Comparison of ENCODE assay signal across 19 mouse cellular contexts in the genomic region with DNA sequence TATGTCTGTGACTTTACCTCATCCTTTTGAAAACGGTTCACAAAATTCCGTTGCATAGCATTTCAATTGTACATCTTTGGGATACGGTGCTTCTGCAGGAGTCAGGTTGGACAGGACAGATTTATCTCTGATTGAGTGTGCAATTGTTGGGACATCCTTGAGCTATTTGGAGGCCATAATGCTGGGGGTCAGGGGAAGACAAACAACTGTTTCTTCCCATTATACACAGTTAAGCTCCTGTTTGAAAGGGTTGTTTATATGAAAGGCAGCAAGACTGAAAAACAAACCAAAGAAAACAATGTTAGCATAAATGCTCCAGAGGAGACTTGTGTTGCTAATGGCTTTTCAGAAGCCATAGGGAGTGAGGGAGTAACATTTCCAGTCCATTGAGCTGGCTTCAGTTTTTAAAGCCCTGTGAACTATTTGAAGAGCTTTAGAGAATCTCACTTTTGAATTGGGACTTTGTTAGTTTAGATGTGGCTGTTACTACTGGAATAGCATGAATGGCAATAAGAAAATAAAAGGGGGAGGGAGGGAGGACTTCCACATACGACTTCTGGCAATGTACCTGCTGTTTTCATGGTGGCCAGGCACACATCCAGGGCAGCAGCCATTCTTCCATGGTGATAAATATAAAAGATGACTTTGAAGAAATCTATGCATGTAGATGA.
DNase-seq lines count a peak whose midpoint lies in the region; ATAC-seq and TF ChIP-seq lines count a peak whose summit lies in the region.
"Had no signal": no experiment of that assay in that cellular context is flagged by ENCODE, and none has a peak within 500 bp of the region (broad histone marks: within the 10 kb centered on the region; RNA-seq: fewer than 3 reads in every experiment).

No protein-coding gene starts in this region.

- H3K36me3 ChIP-seq in hindbrain, embryonic 12.5 days = no peaks in the 10 kb centered on the region
- no peaks in the 10 kb centered on the region for H3K36me3 ChIP-seq in hindbrain, embryonic 10.5 days
- no peaks in the 10 kb centered on the region for H3K36me3 ChIP-seq in midbrain, postnatal 0 days (ENCODE audit: insufficient read depth, low read length)
- no peaks in the 10 kb centered on the region for H3K36me3 ChIP-seq in midbrain, embryonic 15.5 days (replicated peaks)
- H3K36me3 ChIP-seq in hindbrain, embryonic 14.5 days (replicated peaks; ENCODE audit: control insufficient read depth, insufficient read depth) = no peaks in the 10 kb centered on the region
- H3K36me3 ChIP-seq in neural tube, embryonic 13.5 days = no peaks in the 10 kb centered on the region
- H3K36me3 ChIP-seq: embryonic facial prominence, embryonic 13.5 days; heart, embryonic 13.5 days had no signal

- no peaks in the 10 kb centered on the region for H3K9me3 ChIP-seq in hindbrain, embryonic 12.5 days (replicated peaks)
- no peaks in the 10 kb centered on the region for H3K9me3 ChIP-seq in hindbrain, embryonic 10.5 days
- H3K9me3 ChIP-seq in midbrain, postnatal 0 days (ENCODE audit: low read length) = no peaks in the 10 kb centered on the region
- no peaks in the 10 kb centered on the region for H3K9me3 ChIP-seq in midbrain, embryonic 15.5 days
- H3K9me3 ChIP-seq in hindbrain, embryonic 14.5 days (ENCODE audit: control insufficient read depth, low read length) = no peaks in the 10 kb centered on the region
- no peaks in the 10 kb centered on the region for H3K9me3 ChIP-seq in neural tube, embryonic 13.5 days
- H3K9me3 ChIP-seq: embryonic facial prominence, embryonic 13.5 days; forebrain, embryonic 13.5 days; heart, embryonic 13.5 days had no signal

- no peaks in the 10 kb centered on the region for H3K4me1 ChIP-seq in hindbrain, embryonic 12.5 days
- H3K4me1 ChIP-seq in hindbrain, embryonic 10.5 days (replicated peaks) = peaks cover 14% of the 10 kb centered on the region
- H3K4me1 ChIP-seq in midbrain, postnatal 0 days (ENCODE audit: insufficient read depth, low read length) = peaks cover 3% of the 10 kb centered on the region; the same call in 1 of the 2 replicates
- H3K4me1 ChIP-seq in midbrain, embryonic 15.5 days = no peaks in the 10 kb centered on the region
- no peaks in the 10 kb centered on the region for H3K4me1 ChIP-seq in hindbrain, embryonic 14.5 days (replicated peaks; ENCODE audit: control insufficient read depth, insufficient read depth, low read length)
- peaks cover 11% of the 10 kb centered on the region; the same call in 1 of the 2 replicates for H3K4me1 ChIP-seq in neural tube, embryonic 13.5 days (replicated peaks)
- H3K4me1 ChIP-seq: embryonic facial prominence, embryonic 13.5 days; forebrain, embryonic 13.5 days; heart, embryonic 13.5 days had no signal

- WGBS in hindbrain, embryonic 12.5 days = 49% methylated on average over 4 of the region's 4 CpGs
- 54% methylated on average over 4 of the region's 4 CpGs for WGBS in hindbrain, embryonic 10.5 days
- 52% methylated on average over 4 of the region's 4 CpGs for WGBS in midbrain, postnatal 0 days
- 51% methylated on average over 4 of the region's 4 CpGs for WGBS in midbrain, embryonic 15.5 days
- 35% methylated on average over 4 of the region's 4 CpGs for WGBS in hindbrain, embryonic 14.5 days
- WGBS in neural tube, embryonic 13.5 days = 22% methylated on average over 4 of the region's 4 CpGs

- intact Hi-C loops in heart, postnatal 36 days (cut with DNase I) = no loop called here

- no peak for DNase-seq in hindbrain, embryonic 10.5 days (ENCODE audit: low spot score)
- DNase-seq in midbrain, postnatal 0 days (ENCODE audit: low spot score) = peak; percentile 57
- DNase-seq in hindbrain, embryonic 14.5 days (ENCODE audit: low spot score) = no peak
- DNase-seq in heart, postnatal 36 days = no peak
- DNase-seq in thymus, postnatal 0 days (ENCODE audit: low spot score) = no peak
- DNase-seq: adrenal gland, postnatal 14 days; cerebellum, adult 18-20 months; cerebellum, adult 9-11 months; cerebellum, postnatal 36 days; gastrocnemius, adult 2 months; gastrocnemius, postnatal 25 days; heart, postnatal 4 days had no signal

- H3K27me3 ChIP-seq in hindbrain, embryonic 12.5 days = no peaks in the 10 kb centered on the region
- H3K27me3 ChIP-seq in hindbrain, embryonic 10.5 days (ENCODE audit: insufficient read depth, poor library complexity, severe bottlenecking) = no peaks in the 10 kb centered on the region
- H3K27me3 ChIP-seq in midbrain, postnatal 0 days (ENCODE audit: insufficient read depth, low read length) = no peaks in the 10 kb centered on the region
- no peaks in the 10 kb centered on the region for H3K27me3 ChIP-seq in midbrain, embryonic 15.5 days (replicated peaks)
- H3K27me3 ChIP-seq in hindbrain, embryonic 14.5 days (ENCODE audit: control insufficient read depth, insufficient read depth, low read length) = no peaks in the 10 kb centered on the region
- peaks cover 27% of the 10 kb centered on the region for H3K27me3 ChIP-seq in neural tube, embryonic 13.5 days
- H3K27me3 ChIP-seq: embryonic facial prominence, embryonic 13.5 days; forebrain, embryonic 13.5 days; heart, embryonic 13.5 days had no signal

- peak; percentile 46; the same call in 1 of the 2 replicates for ATAC-seq in hindbrain, embryonic 12.5 days (ENCODE audit: low FRiP score)
- ATAC-seq in midbrain, postnatal 0 days (ENCODE audit: low FRiP score) = no peak
- ATAC-seq in midbrain, embryonic 15.5 days (replicated peaks) = no peak
- ATAC-seq in hindbrain, embryonic 14.5 days (ENCODE audit: low FRiP score) = peak; percentile 31; the same call in 1 of the 2 replicates
- peak; percentile 56 for ATAC-seq in neural tube, embryonic 13.5 days (ENCODE audit: low read depth)
- ATAC-seq: forebrain, embryonic 13.5 days; inflammation-experienced regulatory T-cells, adult 6 months had no signal

- TF ChIP-seq CTCF in midbrain, postnatal 0 days (IDR thresholded peaks at IDR 0.05) = no peak

- no peak overlapping the region for H3K27ac ChIP-seq in hindbrain, embryonic 12.5 days
- no peak overlapping the region for H3K27ac ChIP-seq in hindbrain, embryonic 10.5 days
- no peak overlapping the region for H3K27ac ChIP-seq in midbrain, postnatal 0 days (ENCODE audit: low read depth, low read length)
- H3K27ac ChIP-seq in midbrain, embryonic 15.5 days = no peak overlapping the region
- H3K27ac ChIP-seq in hindbrain, embryonic 14.5 days = no peak overlapping the region
- H3K27ac ChIP-seq in neural tube, embryonic 13.5 days (replicated peaks) = no peak overlapping the region
- H3K27ac ChIP-seq: embryonic facial prominence, embryonic 13.5 days; forebrain, embryonic 13.5 days; gastrocnemius, adult 2 months; heart, embryonic 13.5 days had no signal

- no peak overlapping the region for H3K4me3 ChIP-seq in hindbrain, embryonic 12.5 days
- no peak overlapping the region for H3K4me3 ChIP-seq in hindbrain, embryonic 10.5 days
- H3K4me3 ChIP-seq in midbrain, postnatal 0 days (ENCODE audit: low read depth, low read length) = no peak overlapping the region
- no peak overlapping the region for H3K4me3 ChIP-seq in midbrain, embryonic 15.5 days
- H3K4me3 ChIP-seq in hindbrain, embryonic 14.5 days (replicated peaks; ENCODE audit: low read length) = no peak overlapping the region
- no peak overlapping the region for H3K4me3 ChIP-seq in neural tube, embryonic 13.5 days
- H3K4me3 ChIP-seq: embryonic facial prominence, embryonic 13.5 days; forebrain, embryonic 13.5 days; gastrocnemius, adult 2 months; heart, embryonic 13.5 days had no signal

- H3K9ac ChIP-seq in hindbrain, embryonic 12.5 days = no peak overlapping the region
- no peak overlapping the region for H3K9ac ChIP-seq in midbrain, postnatal 0 days (replicated peaks; ENCODE audit: low read length, poor library complexity, severe bottlenecking)
- H3K9ac ChIP-seq in midbrain, embryonic 15.5 days = no peak overlapping the region
- H3K9ac ChIP-seq in hindbrain, embryonic 14.5 days = no peak overlapping the region
- no peak overlapping the region for H3K9ac ChIP-seq in neural tube, embryonic 13.5 days
- H3K9ac ChIP-seq: embryonic facial prominence, embryonic 13.5 days; forebrain, embryonic 13.5 days; heart, embryonic 13.5 days had no signal

- H3K4me2 ChIP-seq in hindbrain, embryonic 12.5 days (replicated peaks) = no peak overlapping the region
- no peak overlapping the region for H3K4me2 ChIP-seq in midbrain, postnatal 0 days (ENCODE audit: low read depth, low read length, poor library complexity, severe bottlenecking)
- H3K4me2 ChIP-seq in midbrain, embryonic 15.5 days = no peak overlapping the region
- no peak overlapping the region for H3K4me2 ChIP-seq in hindbrain, embryonic 14.5 days (replicated peaks)
- H3K4me2 ChIP-seq in neural tube, embryonic 13.5 days = no peak overlapping the region
- H3K4me2 ChIP-seq: embryonic facial prominence, embryonic 13.5 days; forebrain, embryonic 13.5 days; heart, embryonic 13.5 days had no signal

Comparison
In these comparisons a context has a peak if more than half of its experiments do, and no peak if none do; other contexts are left out.
1. ATAC-seq: peak in hindbrain, embryonic 12.5 days (single experiment), hindbrain, embryonic 14.5 days (single experiment) and neural tube, embryonic 13.5 days (single experiment); none in midbrain, postnatal 0 days (single experiment) and midbrain, embryonic 15.5 days (single experiment).